Mouse (Mus musculus): ENCODE measurements around the gene Ube2g2.

- TF ChIP-seq CTCF (IDR thresholded peaks at IDR 0.05; ENCODE audit: extremely low read depth, insufficient read depth, low read length): no peak
- TF ChIP-seq POLR2A (IDR thresholded peaks at IDR 0.05; ENCODE audit: extremely low read depth, insufficient read depth, low read length): no peak
Observed at GRCm38 (mm10) chr10:77673765-77674164, 51.7 kb downstream of the Ube2g2 start.
